Mouse (Mus musculus) embryonic fibroblast, embryonic 13.5 days (primary cell): ENCODE measurements around the gene Smndc1.

Experiments
- CTCF ChIP-seq: IDR thresholded peaks from 2 replicates; pipeline ENCODE4 v1.5.1; 2011; ENCODE audit warnings: mild to moderate bottlenecking, control low read depth, low read length, moderate library complexity, borderline replicate concordance; ENCODE audit not compliant: insufficient read depth
- POLR2A ChIP-seq: IDR thresholded peaks from 2 replicates; pipeline ENCODE4 v1.6.1; 2011; ENCODE audit warnings: low read depth, mild to moderate bottlenecking, control low read depth, low read length, moderate library complexity

DNA sequence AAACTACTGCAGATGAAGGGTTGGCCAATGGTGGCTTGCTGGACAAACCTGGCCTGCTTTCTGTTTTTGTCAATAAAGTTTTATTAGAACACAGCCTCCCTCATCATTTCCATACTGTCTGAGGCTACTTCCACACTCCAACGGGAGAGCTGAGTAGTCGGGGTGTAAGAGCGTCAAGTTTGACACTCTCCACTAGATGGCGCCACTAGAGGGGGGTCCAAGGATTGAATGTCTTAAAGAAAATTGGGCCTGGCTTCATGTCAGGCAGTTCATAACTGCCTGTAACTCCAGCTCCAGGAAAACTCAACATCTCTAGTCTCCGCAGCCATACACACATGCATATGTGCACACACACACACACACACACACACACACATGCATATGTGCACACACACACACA, 29.5 kb upstream of the Smndc1 start:
- TF ChIP-seq CTCF (no peak), POLR2A (no peak)
